Mouse (Mus musculus) intestine, embryonic 15.5 days (tissue): Measurements from ENCODE around the gene Lmbrd2. TPM values are rescaled to one million over a fixed set of nuclear protein-coding genes. Genes with fewer than 3 reads are reported as not detected.

ENCODE experiments used
- ATAC-seq: fragments of 200-750 bp; cut with Nextera tagmentation; 2 replicates; pipeline ENCODE4 v1.8.0; 2017; ENCODE audit warnings: moderate TSS enrichment, moderate library complexity
- H3K27ac ChIP-seq: fragments of 300-500 bp; sonication (generic); 2 replicates; pipeline ENCODE4 v1.5.1; 2015; ENCODE audit warnings: mild to moderate bottlenecking, inconsistent platforms
- H3K27me3 ChIP-seq: fragments of 300-500 bp; sonication (generic); replicated peaks from 2 replicates; pipeline ENCODE4 v1.6.1; 2015; ENCODE audit warnings: inconsistent platforms
- H3K36me3 ChIP-seq: fragments of 300-500 bp; sonication (generic); 2 replicates; pipeline ENCODE4 v1.6.1; 2015; ENCODE audit warnings: inconsistent platforms
- H3K4me1 ChIP-seq: fragments of 300-500 bp; sonication (generic); replicated peaks from 2 replicates; pipeline ENCODE4 v1.6.1; 2015; ENCODE audit warnings: inconsistent platforms
- H3K4me2 ChIP-seq: fragments of 300-500 bp; sonication (generic); replicated peaks from 2 replicates; pipeline ENCODE4 v1.6.1; 2015; ENCODE audit warnings: mild to moderate bottlenecking, inconsistent platforms
- H3K4me3 ChIP-seq: fragments of 300-500 bp; sonication (generic); replicated peaks from 2 replicates; pipeline ENCODE4 v1.5.1; 2015; ENCODE audit warnings: inconsistent platforms
- H3K9ac ChIP-seq: fragments of 300-500 bp; sonication (generic); 2 replicates; pipeline ENCODE4 v1.6.1; 2015; ENCODE audit warnings: inconsistent platforms
- H3K9me3 ChIP-seq: fragments of 300-500 bp; sonication (generic); 2 replicates; pipeline ENCODE4 v1.6.1; 2016; ENCODE audit warnings: inconsistent platforms
- WGBS: fragments of 180-500 bp; shearing (Covaris S2); methylation state at CpG from one replicate; pipeline ENCODE4 v1.1.7; 2015; 5-methylcytosine and 5-hydroxymethylcytosine counted together
- polyA plus RNA-seq: library from polyadenylated mRNA; unstranded; fragments of >200 nt; fragmentation: Nextera tagmentation; extraction: Ambion mirVana; gene quantifications from 2 replicates; pipeline ENCODE4 v1.2.1, GENCODE M21; 2015

Gene Lmbrd2
- polyA plus RNA-seq, result 3.4 and 3.9 TPM in 2 replicates

DNA sequence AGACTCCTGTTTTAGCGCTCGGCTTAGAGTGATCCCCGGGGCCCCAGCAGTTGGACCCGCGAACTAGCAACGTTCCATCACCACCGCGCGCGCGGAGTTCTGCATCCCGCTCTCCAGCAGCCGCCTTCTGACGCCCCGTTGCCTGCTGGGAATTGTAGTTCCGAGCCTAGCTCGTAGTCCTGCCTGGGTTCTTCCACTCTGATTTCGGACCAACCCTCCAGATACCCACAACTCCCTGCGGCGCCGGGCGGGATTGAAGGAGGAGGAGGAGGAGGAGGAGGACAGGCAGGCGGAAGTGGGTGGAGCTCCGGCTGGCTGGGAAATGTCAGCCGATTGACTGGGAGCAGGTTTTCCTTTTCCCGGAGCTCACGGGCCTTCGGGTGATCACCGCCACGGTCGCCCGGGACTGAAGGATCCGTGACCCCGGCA lies at the start of gene Lmbrd2:
Gene Lmbrd2 (plus strand): TSS at position 299 of the 429 bp plus-strand sequence.
- Histone ChIP-seq H3K27me3 (no peaks in the 10 kb centered on the region), H3K9me3 (no peaks in the 10 kb centered on the region), H3K27ac (peak within 1 kb of the TSS; percentile 80), H3K4me1 (peaks cover 8% of the 10 kb centered on the region), H3K36me3 (peaks cover 16% of the 10 kb centered on the region), H3K9ac (peak within 1 kb of the TSS; percentile 88), H3K4me2 (peak within 1 kb of the TSS; percentile 71), H3K4me3 (peak within 1 kb of the TSS; percentile 89)
- ATAC-seq, result peak; percentile 99
- WGBS, result under 1% methylated on average over 32 of the region's 34 CpGs

DNA sequence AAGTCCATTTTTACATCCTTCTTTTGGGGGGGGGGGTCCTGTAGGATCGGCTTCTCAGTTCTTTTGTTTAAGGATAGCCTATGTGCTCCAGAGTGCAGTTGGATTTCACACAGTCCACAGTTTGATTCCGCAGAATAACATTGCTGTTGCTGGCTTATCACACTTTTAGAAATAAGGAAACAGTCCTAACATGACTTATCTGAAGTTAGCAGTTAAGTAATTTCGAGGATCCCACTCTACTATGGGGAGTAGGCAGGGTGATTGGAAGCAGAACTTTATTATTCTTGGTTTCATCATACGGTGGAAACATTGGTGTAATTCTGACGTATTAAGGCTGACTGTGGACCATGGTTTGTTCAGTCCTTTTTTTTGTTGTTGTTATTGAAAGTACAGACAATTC lies 49.7 kb upstream of the Lmbrd2 start:
- Histone ChIP-seq H3K9ac (no peak overlapping the region), H3K27me3 (no peaks in the 10 kb centered on the region), H3K9me3 (no peaks in the 10 kb centered on the region), H3K36me3 (peaks cover 9% of the 10 kb centered on the region; the same call in 1 of the 2 replicates), H3K4me3 (no peak overlapping the region), H3K4me1 (peaks cover 12% of the 10 kb centered on the region), H3K27ac (no peak overlapping the region), H3K4me2 (no peak overlapping the region)
- no peak for ATAC-seq
- 81% methylated on average over 5 of the region's 5 CpGs for WGBS

DNA sequence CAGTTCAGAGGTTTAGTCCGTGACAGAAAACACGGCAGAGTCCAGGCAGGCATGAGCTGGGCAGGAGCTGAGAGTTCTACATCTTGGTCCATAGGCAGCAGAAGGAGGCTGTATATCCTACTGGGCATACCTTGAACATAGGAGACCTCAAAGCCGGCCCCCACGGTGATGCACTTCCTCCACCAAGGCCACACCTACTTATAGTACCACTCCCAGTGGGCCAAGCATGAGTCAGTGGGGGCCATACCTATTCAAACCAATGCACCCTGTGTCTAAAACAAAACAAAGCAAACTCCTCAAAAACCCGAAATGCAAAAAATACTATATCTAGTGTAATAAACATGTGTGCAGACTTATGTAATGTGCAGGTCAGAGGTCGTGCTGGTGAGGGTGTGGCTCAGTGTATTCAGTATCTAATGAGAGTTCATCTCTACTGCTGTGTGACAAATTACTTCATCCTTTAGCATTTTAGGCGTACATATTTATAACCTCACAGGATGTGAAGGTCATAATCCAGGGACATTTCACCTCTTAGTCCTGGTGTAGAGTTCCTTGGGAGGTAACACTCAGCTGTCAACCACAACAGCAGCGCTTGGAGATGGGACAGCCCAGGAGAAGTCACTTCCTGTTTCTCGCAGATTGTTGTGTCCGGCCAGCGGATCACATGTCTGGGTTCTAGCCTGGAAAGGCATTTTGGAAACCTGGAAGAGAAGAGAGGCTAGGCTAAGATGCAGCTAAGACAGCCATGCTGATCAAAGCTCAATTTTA lies 46.6 kb upstream of the Lmbrd2 start:
- peak; percentile 26 for ATAC-seq
- peaks cover 8% of the 10 kb centered on the region for H3K4me1 ChIP-seq
- peaks cover 7% of the 10 kb centered on the region; the same call in 1 of the 2 replicates for H3K36me3 ChIP-seq
- no peak overlapping the region for H3K9ac ChIP-seq
- H3K4me2 ChIP-seq, result peak overlapping the region; percentile 49
- 61% methylated on average over 11 of the region's 11 CpGs for WGBS
- H3K27me3 ChIP-seq, result no peaks in the 10 kb centered on the region
- no peak overlapping the region; the same call in 1 of the 2 replicates for H3K27ac ChIP-seq
- H3K9me3 ChIP-seq, result no peaks in the 10 kb centered on the region
- H3K4me3 ChIP-seq, result no peak overlapping the region

DNA sequence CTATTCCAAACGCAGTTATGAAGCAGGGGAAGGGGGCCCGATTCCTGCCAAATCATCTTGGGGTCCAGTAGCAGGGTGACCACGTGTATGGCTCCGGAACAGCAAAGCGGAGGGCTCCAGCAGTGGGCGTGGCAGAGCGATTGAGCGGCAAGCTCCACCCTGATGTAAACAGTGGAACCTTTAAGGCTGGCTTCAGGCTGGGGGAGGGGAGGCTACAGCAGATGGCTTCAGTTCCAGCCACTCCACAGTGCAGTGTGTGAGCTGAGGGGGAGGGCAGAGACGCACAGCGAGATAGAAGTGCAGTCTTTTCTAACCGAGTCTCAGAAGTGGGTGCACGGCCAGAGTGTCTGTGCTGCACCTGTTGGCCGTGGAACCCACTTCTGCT lies 46.0 kb upstream of the Lmbrd2 start:
- H3K4me2 ChIP-seq, result peak overlapping the region; percentile 49
- WGBS, result 7% methylated on average over 13 of the region's 13 CpGs
- H3K4me1 ChIP-seq, result peaks cover 8% of the 10 kb centered on the region
- peaks cover 7% of the 10 kb centered on the region; the same call in 1 of the 2 replicates for H3K36me3 ChIP-seq
- no peaks in the 10 kb centered on the region for H3K9me3 ChIP-seq
- H3K9ac ChIP-seq, result no peak overlapping the region
- ATAC-seq, result peak; percentile 90
- H3K4me3 ChIP-seq, result no peak overlapping the region
- no peak overlapping the region; the same call in 1 of the 2 replicates for H3K27ac ChIP-seq
- no peaks in the 10 kb centered on the region for H3K27me3 ChIP-seq

DNA sequence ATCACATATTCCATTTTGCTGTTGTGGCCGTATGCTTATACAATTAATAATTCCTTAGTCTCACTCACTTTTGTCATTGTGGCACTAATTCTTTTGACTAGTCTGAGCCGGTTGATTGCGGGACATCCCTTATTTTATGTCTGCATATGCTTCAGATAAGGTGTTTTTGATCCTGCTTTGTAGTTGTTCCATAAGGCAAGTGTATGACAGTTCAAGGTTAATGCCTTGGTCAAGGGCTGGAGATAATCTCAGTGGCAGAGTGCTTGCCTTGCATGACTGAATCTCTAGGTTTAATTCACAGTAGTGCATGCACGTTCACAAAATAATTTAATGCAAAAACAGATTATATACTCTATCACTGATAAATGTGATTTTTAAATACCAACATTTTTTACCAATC lies 43.5 kb upstream of the Lmbrd2 start:
- H3K27ac ChIP-seq, result no peak overlapping the region
- ATAC-seq, result no peak
- no peak overlapping the region for H3K9ac ChIP-seq
- no peak overlapping the region for H3K4me3 ChIP-seq
- 79% methylated on average over 4 of the region's 4 CpGs for WGBS
- no peaks in the 10 kb centered on the region for H3K9me3 ChIP-seq
- peaks cover 5% of the 10 kb centered on the region for H3K4me1 ChIP-seq
- H3K4me2 ChIP-seq, result no peak overlapping the region
- H3K36me3 ChIP-seq, result peaks cover 18% of the 10 kb centered on the region; the same call in 1 of the 2 replicates
- no peaks in the 10 kb centered on the region for H3K27me3 ChIP-seq

DNA sequence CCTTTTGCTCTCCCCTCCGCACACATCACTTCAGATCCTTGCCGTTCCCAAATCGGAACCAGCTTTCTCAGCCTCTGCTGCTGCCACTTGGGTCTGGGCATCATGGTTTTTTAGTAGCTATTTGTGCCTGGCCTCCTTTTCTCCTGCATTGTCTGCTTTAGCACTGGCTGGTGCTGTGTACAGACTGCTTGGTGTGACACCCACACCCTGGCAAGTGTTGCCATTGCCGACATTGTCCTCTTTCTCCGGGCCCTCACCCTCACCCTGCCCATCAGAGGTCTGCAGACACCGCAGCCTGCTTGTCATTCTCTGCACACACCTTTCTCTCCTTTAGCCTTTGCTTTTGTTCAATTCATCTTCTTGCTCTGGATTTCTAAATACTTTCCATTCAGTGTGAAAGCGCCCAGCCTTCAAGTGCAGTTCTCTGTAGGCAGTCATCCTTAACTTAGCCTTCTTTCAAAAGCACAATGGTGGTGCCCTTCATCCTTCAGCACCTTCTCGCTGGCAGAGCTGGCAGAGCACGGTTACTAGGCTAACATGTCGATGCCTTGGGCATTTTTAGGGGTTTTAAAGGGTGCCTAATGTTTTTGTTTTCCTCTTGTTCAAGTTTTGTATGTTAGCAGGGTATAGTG lies 39.8 kb upstream of the Lmbrd2 start:
- Histone ChIP-seq H3K9ac (no peak overlapping the region), H3K4me3 (no peak overlapping the region), H3K36me3 (peaks cover 20% of the 10 kb centered on the region; the same call in 1 of the 2 replicates), H3K4me2 (no peak overlapping the region), H3K27me3 (no peaks in the 10 kb centered on the region), H3K27ac (no peak overlapping the region), H3K4me1 (no peaks in the 10 kb centered on the region), H3K9me3 (no peaks in the 10 kb centered on the region)
- no peak for ATAC-seq
- 94% methylated on average over 10 of the region's 10 CpGs for WGBS

DNA sequence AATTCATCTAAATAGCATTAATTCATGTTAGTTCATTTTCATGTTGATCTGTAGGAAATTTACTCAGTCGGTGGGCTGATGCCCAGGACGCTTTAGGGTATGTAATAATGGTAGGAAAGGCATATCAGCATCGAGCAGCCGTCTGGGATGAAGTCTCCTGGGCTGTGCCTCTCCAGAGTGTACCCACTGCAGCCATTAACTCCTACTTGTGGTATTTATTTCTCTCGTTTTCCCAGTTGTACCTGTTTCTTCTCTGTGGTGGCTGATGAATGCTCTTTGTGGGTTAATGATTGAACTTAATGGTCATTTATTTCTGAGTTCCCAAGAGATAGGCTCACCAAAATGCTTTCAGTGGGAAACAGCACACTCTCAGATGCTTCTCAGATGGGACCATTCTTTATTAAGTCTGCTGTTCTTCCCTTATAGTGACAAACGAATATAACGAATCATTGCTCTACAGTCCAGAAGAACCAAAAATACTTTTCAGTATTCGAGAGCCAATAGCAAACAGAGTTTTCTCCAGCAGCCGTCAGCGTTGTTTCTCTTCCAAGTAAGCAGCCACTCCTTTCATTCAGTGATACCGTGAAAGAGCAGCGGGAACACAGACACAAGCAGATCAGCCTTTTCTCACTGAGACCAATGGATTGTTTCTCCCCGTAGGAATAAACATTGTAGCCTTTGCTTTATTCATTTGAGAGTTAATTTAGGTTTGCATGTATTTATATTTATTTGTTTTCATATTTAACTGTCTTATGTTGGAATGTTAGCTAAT lies 33.9 kb upstream of the Lmbrd2 start:
- Histone ChIP-seq H3K4me1 (no peaks in the 10 kb centered on the region), H3K9me3 (no peaks in the 10 kb centered on the region), H3K4me2 (no peak overlapping the region), H3K9ac (no peak overlapping the region), H3K27ac (no peak overlapping the region), H3K27me3 (no peaks in the 10 kb centered on the region), H3K36me3 (peaks cover 18% of the 10 kb centered on the region), H3K4me3 (no peak overlapping the region)
- ATAC-seq, result peak; percentile 88
- WGBS, result 59% methylated on average over 13 of the region's 13 CpGs

DNA sequence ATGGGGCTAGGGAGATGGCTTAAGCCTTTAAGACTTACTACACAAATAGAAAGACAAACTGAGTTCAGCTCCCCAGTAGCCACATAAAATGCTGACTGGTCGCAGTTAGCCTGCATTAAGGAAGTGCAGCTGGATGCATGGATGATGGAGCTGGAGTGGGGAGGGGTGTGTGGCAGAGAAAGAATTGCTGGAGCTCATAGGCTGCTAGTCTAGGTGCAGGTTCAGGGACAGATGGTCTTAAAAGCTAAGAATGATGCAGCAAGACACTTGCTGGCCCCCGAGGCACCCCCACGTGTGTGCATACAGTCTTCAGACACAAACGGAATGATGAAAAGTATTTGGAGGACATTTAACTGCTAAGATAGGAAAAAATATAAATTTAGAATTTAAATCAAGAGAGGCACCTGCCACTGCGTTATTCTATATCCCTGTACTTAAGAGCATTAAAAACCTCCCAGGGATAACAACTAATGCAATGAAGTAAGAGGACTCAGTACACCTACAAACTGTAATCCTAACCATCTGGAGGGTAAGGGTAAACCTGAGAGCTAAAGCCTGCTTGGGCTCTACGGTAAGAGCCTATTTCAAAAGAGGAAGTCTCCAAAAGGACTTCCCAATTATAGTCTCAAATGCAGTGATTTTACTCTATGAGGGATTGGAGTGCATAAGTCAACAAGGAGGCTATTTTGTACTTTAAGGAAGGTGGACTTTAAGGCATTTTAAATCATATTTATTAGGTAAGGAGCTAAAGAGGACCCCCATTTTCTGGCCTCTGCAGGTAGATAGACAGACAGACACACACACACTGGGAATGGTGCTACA lies 29.6 kb upstream of the Lmbrd2 start:
- Histone ChIP-seq H3K4me3 (no peak overlapping the region), H3K27ac (no peak overlapping the region), H3K9ac (no peak overlapping the region), H3K4me1 (0 out of 2 replicates have a peak, but pooled peaks cover 2% of the 10 kb centered on the region), H3K36me3 (peaks cover 16% of the 10 kb centered on the region), H3K4me2 (no peak overlapping the region), H3K27me3 (no peaks in the 10 kb centered on the region), H3K9me3 (no peaks in the 10 kb centered on the region)
- no peak for ATAC-seq
- 81% methylated on average over 6 of the region's 6 CpGs for WGBS

DNA sequence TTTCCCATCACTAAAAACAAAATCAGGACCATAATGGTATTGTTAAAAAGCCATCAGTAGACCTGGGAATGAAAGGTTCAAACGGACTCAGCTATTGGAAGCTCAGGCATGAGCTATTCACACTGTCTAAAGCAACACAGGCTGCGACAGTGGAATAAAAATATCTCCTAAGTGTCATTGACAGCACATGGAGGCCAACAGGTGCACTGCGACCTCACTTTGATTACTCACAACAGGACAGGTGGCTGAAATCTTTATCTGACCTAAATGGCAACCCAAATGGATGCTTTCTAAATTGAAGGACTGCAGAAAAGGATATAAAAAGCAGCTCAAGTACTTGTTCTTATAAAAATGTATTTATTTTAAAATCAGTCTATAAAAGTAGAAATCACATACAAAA lies 28.7 kb upstream of the Lmbrd2 start:
- H3K4me2 ChIP-seq, result no peak overlapping the region
- H3K4me1 ChIP-seq, result 0 out of 2 replicates have a peak, but pooled peaks cover 2% of the 10 kb centered on the region
- WGBS, result 85% methylated on average over 3 of the region's 3 CpGs
- H3K36me3 ChIP-seq, result peaks cover 17% of the 10 kb centered on the region
- no peak overlapping the region for H3K27ac ChIP-seq
- ATAC-seq, result no peak
- H3K4me3 ChIP-seq, result no peak overlapping the region
- no peaks in the 10 kb centered on the region for H3K27me3 ChIP-seq
- no peak overlapping the region for H3K9ac ChIP-seq
- no peaks in the 10 kb centered on the region for H3K9me3 ChIP-seq

DNA sequence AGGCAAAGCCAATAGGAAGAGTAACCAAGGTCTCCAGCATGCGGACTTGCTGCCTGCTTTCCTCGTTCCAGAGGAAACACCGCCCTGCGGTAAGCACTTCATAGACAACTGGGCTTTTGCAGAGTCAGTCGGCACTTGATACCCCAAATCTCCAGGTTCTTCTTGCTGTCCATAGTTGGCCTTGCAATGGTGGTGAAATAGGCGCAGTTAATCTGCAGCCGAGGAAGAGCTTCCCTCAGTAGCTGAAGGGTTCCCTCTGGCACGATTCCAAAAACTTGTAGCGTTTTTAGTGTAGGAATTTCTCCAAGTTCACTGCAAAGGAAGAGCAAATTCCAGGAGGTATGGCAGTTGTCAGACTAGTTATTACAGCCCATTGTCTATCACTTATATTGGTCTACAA lies 26.8 kb upstream of the Lmbrd2 start:
- H3K4me2 ChIP-seq, result no peak overlapping the region
- ATAC-seq, result peak; percentile 40
- 0 out of 2 replicates have a peak, but pooled peaks cover 2% of the 10 kb centered on the region for H3K4me1 ChIP-seq
- peaks cover 31% of the 10 kb centered on the region for H3K36me3 ChIP-seq
- no peak overlapping the region for H3K4me3 ChIP-seq
- WGBS, result 68% methylated on average over 9 of the region's 9 CpGs
- H3K9ac ChIP-seq, result no peak overlapping the region
- H3K9me3 ChIP-seq, result no peaks in the 10 kb centered on the region
- H3K27ac ChIP-seq, result no peak overlapping the region
- H3K27me3 ChIP-seq, result no peaks in the 10 kb centered on the region

DNA sequence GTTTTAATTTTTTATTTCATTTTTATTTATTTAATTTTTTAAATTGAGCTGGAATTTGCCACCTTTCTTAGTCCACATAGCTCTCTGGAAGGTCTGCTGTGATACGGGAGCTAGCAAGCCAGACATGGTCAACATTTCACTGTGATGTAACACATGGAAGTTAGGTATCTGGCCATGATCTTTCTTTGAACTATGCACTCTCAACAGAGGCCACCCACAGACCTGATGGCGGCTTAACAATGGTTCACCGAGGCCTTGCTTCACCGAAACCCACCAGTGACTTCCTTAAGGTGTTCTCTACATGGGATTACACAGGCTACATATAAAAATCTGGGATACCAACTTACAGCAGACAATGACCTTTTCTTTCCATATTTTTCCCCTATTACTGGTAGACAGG lies 26.2 kb upstream of the Lmbrd2 start:
- Histone ChIP-seq H3K27ac (no peak overlapping the region), H3K27me3 (no peaks in the 10 kb centered on the region), H3K4me3 (no peak overlapping the region), H3K36me3 (peaks cover 31% of the 10 kb centered on the region), H3K9ac (no peak overlapping the region), H3K4me2 (no peak overlapping the region), H3K9me3 (no peaks in the 10 kb centered on the region), H3K4me1 (0 out of 2 replicates have a peak, but pooled peaks cover 2% of the 10 kb centered on the region)
- ATAC-seq, result peak; percentile 52
- WGBS, result 58% methylated on average over 4 of the region's 4 CpGs
